Mouse (Mus musculus): Measurements from ENCODE around the gene Idi1.

The Idi1 gene

GRCm38 (mm10) chr13:8885445-8886184, at the start of gene Idi1:
Gene Idi1, plus strand, starts transcription at chr13:8885501.
- WGBS = under 1% methylated on average over 46 of the region's 46 CpGs

- WGBS = 48% methylated on average over 3 of the region's 3 CpGs
Observed at GRCm38 (mm10) chr13:8838394-8838793, 46.9 kb upstream of the Idi1 start.

- 81% methylated on average over 10 of the region's 10 CpGs for WGBS
Observed at GRCm38 (mm10) chr13:8839111-8839510, 46.2 kb upstream of the Idi1 start.

- 81% methylated on average over 6 of the region's 6 CpGs for WGBS
Observed at GRCm38 (mm10) chr13:8839937-8840336, 45.4 kb upstream of the Idi1 start.

GRCm38 (mm10) chr13:8840941-8841340, 44.4 kb upstream of the Idi1 start:
- WGBS = 73% methylated on average over 2 of the region's 2 CpGs

- WGBS = 92% methylated on average over 7 of the region's 7 CpGs
Observed at GRCm38 (mm10) chr13:8841846-8842245, 43.5 kb upstream of the Idi1 start.

GRCm38 (mm10) chr13:8842273-8842672, 43.0 kb upstream of the Idi1 start:
- WGBS = 86% methylated on average over 3 of the region's 3 CpGs

GRCm38 (mm10) chr13:8847702-8848101, 37.6 kb upstream of the Idi1 start:
- WGBS = 37% methylated on average over 2 of the region's 2 CpGs

GRCm38 (mm10) chr13:8849311-8849710, 36.0 kb upstream of the Idi1 start:
- WGBS = 38% methylated on average over 1 of the region's 1 CpGs

GRCm38 (mm10) chr13:8853424-8853823, 31.9 kb upstream of the Idi1 start:
- WGBS = 94% methylated on average over 4 of the region's 4 CpGs

GRCm38 (mm10) chr13:8854769-8855168, 30.5 kb upstream of the Idi1 start:
- WGBS = 88% methylated on average over 2 of the region's 2 CpGs

- 77% methylated on average over 6 of the region's 6 CpGs for WGBS
Observed at GRCm38 (mm10) chr13:8858453-8858852, 26.8 kb upstream of the Idi1 start.

- WGBS = 61% methylated on average over 9 of the region's 9 CpGs
Observed at GRCm38 (mm10) chr13:8860861-8861260, 24.4 kb upstream of the Idi1 start.

GRCm38 (mm10) chr13:8864990-8865389, 20.3 kb upstream of the Idi1 start:
- WGBS = 64% methylated on average over 3 of the region's 3 CpGs

- whole genome bisulfite sequencing = 59% methylated on average over 7 of the region's 7 CpGs
Observed at GRCm38 (mm10) chr13:8866612-8867011, 18.7 kb upstream of the Idi1 start.

- WGBS = 50% methylated on average over 5 of the region's 5 CpGs
Observed at GRCm38 (mm10) chr13:8869578-8870157, 15.6 kb upstream of the Idi1 start.

GRCm38 (mm10) chr13:8870160-8870509, 15.2 kb upstream of the Idi1 start:
- 1% methylated on average over 9 of the region's 9 CpGs for WGBS

- under 1% methylated on average over 57 of the region's 57 CpGs for WGBS
Observed at GRCm38 (mm10) chr13:8870510-8871313, 14.6 kb upstream of the Idi1 start.

GRCm38 (mm10) chr13:8871314-8871962, 13.9 kb upstream of the Idi1 start, which contains the start of gene Wdr37:
Gene Wdr37, minus strand, starts transcription at chr13:8871909.
- WGBS = under 1% methylated on average over 18 of the region's 18 CpGs

GRCm38 (mm10) chr13:8873776-8874175, 11.5 kb upstream of the Idi1 start:
- WGBS = 94% methylated on average over 1 of the region's 1 CpGs

GRCm38 (mm10) chr13:8881611-8882010, 3.7 kb upstream of the Idi1 start:
- 77% methylated on average over 3 of the region's 3 CpGs for WGBS

- 88% methylated on average over 5 of the region's 5 CpGs for WGBS
Observed at GRCm38 (mm10) chr13:8883870-8884269, 1.4 kb upstream of the Idi1 start.

Measured in cerebral cortex, adult 2 months (tissue).